Mouse (Mus musculus) urinary bladder, postnatal 25 days (tissue): ENCODE measurements around the gene Tas2r135.

Experiments used
- DNase-seq: peaks from one replicate; pipeline ENCODE4 v3.0.0; 2022; ENCODE audit warnings: low spot score

Tas2r135 gene

DNA sequence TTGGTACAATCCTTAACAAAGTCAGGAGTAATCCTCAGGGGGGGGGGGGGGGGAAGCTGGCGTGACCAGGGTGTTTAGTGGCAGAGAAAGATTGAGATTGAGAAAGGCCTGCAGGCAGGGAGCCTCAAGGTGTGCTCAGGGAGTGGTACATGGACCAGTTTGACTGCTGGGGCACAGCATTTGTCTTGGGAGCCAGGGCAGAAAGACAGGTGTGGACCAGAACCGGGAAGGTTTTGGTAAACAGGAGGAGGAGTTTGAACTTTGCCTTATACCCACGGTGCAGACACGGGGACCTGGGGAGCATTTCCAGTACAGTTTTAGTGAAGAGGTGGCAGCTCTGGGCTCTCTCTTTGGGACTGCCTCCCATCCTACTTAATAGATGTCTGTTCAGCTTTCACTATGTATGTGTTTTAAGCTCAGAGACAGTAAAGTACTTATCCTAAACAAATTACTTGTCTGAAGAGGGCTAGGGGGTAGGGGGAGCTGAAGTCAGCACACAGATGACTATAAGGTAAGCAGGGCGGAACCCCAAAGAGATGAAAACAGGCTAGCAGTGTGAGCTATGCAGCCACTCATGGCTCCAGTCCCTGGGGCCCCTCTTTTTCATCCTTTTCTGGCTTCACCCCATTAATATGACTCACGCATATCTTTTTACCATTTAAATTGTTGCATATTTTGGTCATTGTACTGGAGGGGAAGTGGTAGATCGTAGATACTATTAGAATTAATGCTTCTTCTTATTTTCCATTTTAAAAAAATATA lies 31.4 kb upstream of the Tas2r135 start:
- DNase-seq: no peak

GRCm38 (mm10) chr6:42374701-42375100 lies 30.5 kb upstream of the Tas2r135 start:
- DNase-seq: no peak

DNA sequence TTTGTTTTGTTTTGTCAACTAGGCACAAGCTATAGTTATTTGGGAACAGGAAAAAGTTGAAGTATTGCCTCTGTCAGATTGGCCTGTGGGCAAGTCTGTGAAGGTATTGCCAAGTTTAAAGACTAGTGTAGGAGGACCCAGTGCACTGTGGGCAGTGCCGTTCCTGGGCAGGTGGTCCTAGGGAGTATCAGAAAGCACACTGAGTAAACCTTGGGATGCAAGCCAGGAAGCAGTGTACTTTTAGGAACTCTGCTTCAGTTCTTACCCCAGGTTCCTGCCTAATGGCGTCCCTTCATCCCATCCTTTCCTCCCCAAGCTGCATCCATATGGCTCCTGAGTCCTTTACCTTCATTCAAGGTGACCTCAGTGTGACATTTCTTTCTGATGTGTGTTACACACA lies 30.1 kb upstream of the Tas2r135 start:
- DNase-seq: no peak

- no peak for DNase-seq
Measured at GRCm38 (mm10) chr6:42376016-42376415, 29.2 kb upstream of the Tas2r135 start.

DNA sequence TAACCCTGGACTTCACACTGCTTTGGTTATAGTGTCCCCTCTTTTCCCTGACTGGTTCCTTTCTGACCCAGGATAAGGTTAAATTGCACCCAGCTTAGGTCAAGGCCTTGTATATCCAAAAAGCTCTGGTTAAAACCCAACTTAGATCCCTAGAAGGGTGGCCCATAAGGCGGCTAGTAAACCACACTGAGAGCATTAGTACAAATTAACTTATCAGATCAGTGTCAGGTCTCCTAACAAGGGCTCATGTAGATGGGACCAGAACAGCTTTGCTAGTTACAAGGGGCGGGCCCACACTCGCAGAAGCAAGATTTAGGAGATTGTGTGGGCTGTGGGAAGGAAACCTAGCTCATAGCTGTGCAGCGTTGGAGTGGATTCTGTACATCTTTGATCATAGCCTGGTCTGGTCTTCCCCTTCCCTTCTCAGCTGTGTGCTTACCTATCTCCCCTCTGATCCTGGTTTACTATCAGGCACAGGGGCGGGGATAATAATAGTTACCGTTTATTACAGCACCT lies 28.7 kb upstream of the Tas2r135 start:
- DNase-seq: no peak

- DNase-seq: no peak
Measured at GRCm38 (mm10) chr6:42377280-42377679, 28.0 kb upstream of the Tas2r135 start.

DNA sequence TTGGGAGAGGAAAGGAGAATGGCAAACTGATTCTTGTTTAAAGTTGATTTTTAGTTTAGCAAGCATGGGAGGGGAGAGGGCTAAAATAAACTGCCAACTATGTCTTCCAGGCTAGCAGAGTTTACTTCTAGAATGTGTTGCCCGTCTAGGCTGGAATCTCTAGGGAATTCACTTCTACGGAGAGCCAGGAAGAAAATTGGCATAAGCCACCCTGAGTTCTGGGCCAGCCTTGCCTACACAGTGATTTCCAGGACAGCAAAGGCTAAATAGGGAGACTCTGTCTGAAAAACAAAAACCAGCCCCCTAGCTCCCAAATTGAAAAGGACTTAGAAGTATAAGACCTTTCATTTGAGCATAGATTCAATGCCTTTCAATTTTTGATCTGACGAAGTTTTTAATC lies 25.7 kb upstream of the Tas2r135 start:
- no peak for DNase-seq

- DNase-seq: no peak
Measured at GRCm38 (mm10) chr6:42380416-42381144, 24.7 kb upstream of the Tas2r135 start.

- DNase-seq: no peak
Measured at GRCm38 (mm10) chr6:42381221-42381620, 24.0 kb upstream of the Tas2r135 start.

DNA sequence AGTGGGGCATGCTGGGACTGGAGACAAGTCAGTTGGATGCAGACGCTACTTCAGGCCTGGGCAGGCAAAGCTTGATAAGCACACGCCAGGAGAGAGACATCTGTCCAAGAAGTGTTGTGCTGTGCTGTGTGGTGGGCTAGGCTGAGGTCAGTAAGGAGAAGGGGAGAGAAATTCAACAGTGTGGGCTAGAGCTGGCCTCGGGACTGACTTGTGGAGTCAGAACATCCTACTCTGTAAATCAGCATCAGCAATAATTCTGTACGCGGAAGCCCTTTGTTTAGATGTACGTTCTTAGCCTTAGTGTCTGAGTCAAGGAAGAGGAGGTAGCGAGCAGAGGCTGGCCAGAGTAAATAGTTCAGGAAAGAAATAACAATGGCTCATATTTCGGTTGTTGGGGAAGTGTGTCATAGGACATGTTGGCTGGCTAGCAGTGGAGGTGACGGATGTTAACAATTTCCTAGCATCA lies 23.3 kb upstream of the Tas2r135 start:
- no peak for DNase-seq

DNA sequence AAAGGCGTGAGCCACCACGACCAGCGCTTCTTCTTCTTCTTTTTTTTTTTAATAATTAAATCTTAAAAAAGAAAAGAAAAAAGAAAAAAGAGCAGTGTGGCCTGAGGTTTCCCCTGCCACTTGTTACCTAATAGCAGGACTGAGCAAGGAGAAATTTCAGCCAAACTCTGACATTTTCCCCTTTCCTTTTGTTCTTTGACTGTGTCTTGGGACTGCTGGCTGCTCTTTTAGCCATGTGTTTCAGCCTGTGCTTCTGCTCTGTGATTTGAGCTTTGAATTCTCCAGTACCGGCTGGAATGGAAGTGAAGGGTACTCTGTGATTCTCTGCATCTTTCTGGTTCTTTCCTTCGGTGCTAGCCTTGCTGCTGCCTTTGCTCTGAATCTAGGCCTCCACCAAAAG lies 21.9 kb upstream of the Tas2r135 start:
- no peak for DNase-seq

GRCm38 (mm10) chr6:42385635-42386034 lies 19.6 kb upstream of the Tas2r135 start:
- DNase-seq: no peak

- DNase-seq: no peak
Measured at GRCm38 (mm10) chr6:42391796-42392330, 13.4 kb upstream of the Tas2r135 start.

DNA sequence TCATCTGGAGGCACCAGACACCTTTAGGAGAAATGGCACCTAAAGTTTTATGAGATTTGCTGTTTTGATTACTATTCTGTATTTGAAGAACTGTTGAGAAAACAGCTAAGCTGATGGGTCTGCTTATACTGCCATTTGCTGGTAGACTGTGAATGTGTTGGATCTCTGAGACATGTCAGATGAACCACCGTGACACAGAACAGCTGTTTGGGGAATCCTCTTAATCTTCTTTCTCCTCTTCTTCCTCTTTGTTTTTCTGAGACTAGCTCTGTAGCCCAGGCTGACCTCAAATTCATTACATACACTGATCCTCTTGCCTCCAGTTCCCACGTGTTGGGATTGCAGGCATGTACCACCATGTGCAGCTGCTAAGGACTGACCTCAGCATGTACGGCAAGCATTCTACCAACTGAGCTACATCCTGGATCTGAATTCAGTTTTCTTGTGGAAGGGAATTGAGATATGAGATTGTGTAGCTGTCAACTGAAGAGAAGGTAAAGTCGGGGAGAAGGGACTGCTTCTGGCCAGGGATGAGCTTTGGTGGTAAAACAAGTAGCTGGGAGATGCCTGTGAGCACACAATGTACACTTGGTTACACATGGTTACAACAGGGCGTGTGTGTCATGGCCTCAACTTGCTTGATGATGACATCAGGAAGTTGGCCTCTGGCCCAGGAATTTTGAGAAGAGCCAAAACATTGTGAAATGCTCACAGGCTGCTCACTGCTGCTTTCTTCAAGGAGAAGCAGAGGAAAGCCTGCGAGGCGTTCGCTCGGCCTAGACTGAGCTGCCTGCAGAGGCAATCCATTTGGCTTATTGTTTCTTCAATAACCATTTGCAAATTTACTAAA lies 9.0 kb upstream of the Tas2r135 start:
- DNase-seq: peak; percentile 86

- no peak for DNase-seq
Measured at GRCm38 (mm10) chr6:42397041-42397657, 8.1 kb upstream of the Tas2r135 start.

GRCm38 (mm10) chr6:42398285-42398684 lies 6.9 kb upstream of the Tas2r135 start:
- DNase-seq: no peak

GRCm38 (mm10) chr6:42398998-42399397 lies 6.2 kb upstream of the Tas2r135 start:
- no peak for DNase-seq

- no peak for DNase-seq
Measured at GRCm38 (mm10) chr6:42399938-42400337, 5.3 kb upstream of the Tas2r135 start, which contains the start of gene Tas2r143. Gene Tas2r143, plus strand, starts transcription at chr6:42400238.

- no peak for DNase-seq
Measured at GRCm38 (mm10) chr6:42419443-42419842, 14.2 kb downstream of the Tas2r135 start.

DNA sequence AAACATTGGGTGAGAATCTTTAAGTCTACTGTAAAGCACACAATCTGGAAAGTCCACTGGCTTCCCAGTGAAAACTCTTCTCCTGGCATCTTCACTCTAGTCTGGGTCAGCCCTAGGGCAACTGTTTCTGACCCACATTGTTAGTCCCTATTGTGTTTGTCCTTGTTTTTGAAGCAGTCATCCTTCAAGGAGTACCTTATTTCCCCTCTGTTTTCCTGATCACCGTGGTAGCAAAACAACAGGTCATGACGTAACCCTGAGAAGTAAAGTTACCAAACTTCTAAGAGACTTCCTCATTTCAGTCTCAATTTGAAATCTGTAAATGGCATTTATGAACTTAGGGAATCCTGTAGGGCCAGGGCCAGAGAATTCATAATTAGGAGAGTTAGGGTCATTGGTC lies 16.2 kb downstream of the Tas2r135 start:
- DNase-seq: no peak

DNA sequence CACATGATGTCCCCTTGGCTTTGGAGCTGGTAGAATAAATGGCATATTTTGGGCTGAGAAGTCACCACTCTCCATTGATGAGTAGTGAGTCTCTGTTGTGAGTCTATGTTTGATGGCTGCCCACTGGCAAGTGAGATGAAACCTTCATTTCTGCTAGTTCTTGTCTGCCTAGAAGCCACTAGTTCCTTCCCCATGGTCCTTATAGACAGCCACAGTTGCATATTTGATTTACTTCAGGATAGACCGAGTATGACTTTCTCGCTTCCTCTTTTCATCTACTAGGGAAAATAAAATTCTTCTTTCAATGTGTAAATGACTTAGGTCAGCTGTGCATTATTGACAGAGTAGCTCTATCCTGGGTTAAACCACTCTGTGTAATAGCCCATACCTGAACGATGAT lies 19.2 kb downstream of the Tas2r135 start:
- no peak for DNase-seq
